Mouse (Mus musculus): Measurements from ENCODE around the gene Irgc1.
"Not testable (repeated sequence)": the region's sequence is repeated elsewhere in the genome, so short reads cannot be mapped to it uniquely, and the experiment has no call there.

DNA sequence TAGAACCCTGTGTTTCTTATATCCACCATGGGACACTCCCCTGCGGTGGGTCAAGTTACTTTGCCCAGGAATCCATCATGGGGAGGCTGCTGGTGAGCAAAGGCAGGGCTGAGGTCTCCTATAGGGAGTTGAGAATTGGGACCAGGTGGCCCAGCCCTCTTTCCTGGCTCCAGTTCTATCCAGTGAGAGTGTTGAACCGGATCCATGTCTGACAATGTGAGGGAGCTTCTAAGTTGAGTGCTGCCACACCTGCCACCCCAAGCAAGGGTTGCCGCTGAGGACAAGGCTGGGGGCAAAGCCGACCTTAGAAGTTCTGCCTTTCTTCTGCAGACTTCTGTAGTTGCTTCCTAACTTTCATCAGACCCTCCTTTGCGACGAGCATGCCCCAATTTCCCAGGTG is 31.2 kb upstream of the Irgc1 start:
- not testable (repeated sequence) for TF ChIP-seq CTCF (IDR thresholded peaks at IDR 0.05; ENCODE audit: low read depth, low read length); GATA1 (IDR thresholded peaks at IDR 0.05; ENCODE audit: borderline replicate concordance, low read length); TAL1 (conservative IDR thresholded peaks at IDR 0.05; ENCODE audit: low read depth, low read length); GATA2 (IDR thresholded peaks at IDR 0.05; ENCODE audit: borderline replicate concordance, low read depth, low read length)
